Mouse (Mus musculus) gastrocnemius, postnatal 36 days (tissue): Measurements from ENCODE around the gene Josd1. TPM values are rescaled to one million over a fixed set of nuclear protein-coding genes. Genes with fewer than 3 reads are reported as not detected.
"Not testable (repeated sequence)": the region's sequence is repeated elsewhere in the genome, so short reads cannot be mapped to it uniquely, and the experiment has no call there.

Experiments
- DNase-seq, 2 experiments: peaks; one replicate each; pipeline ENCODE4 v3.0.0; 2022
- intact Hi-C: fragments of 180-260 bp; cut with DNase I; formaldehyde crosslinking; loops from one replicate; pipeline ENCODE4 v1.15.1; 2025
- total RNA-seq, 2 experiments: library from RNA; stranded (reverse); gene quantifications; 2 replicates each; pipeline ENCODE4 v1.2.3; 2021

Gene Josd1
- total RNA-seq, 2 experiments from 2014 or later = 12.1 to 13.3 TPM

- intact Hi-C loops = no loop called here
- DNase-seq = no peak
Observed at GRCm38 (mm10) chr15:79694512-79694911, 6.8 kb upstream of the Josd1 start.

DNA sequence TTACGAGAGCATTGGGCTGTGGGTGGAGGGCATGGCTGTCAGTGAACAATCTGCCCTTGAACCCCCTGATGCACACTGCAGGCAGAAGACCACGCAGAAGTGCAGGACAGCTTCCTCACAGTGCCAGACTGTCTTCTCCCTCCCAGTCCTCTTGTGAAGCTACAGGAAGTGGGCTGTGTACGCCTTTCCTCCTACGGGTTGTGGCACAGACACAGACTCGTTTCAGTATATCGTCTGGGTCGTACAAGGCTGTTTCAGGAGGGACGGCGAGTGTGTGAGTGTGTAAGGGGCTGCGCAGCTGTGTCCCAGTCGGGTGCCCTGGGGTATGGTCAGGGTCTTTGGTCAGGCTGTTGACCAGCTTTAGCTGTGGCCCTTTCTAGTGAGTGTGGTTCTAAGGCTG lies 6.0 kb upstream of the Josd1 start:
- DNase-seq = no peak
- intact Hi-C loops = no loop called here

GRCm38 (mm10) chr15:79692334-79692733 lies 4.6 kb upstream of the Josd1 start:
- DNase-seq = no peak
- intact Hi-C loops = no loop called here

- DNase-seq = peak; percentile 20 to 54
- intact Hi-C loops = no loop called here
Observed at GRCm38 (mm10) chr15:79691023-79691508, 3.3 kb upstream of the Josd1 start.

DNA sequence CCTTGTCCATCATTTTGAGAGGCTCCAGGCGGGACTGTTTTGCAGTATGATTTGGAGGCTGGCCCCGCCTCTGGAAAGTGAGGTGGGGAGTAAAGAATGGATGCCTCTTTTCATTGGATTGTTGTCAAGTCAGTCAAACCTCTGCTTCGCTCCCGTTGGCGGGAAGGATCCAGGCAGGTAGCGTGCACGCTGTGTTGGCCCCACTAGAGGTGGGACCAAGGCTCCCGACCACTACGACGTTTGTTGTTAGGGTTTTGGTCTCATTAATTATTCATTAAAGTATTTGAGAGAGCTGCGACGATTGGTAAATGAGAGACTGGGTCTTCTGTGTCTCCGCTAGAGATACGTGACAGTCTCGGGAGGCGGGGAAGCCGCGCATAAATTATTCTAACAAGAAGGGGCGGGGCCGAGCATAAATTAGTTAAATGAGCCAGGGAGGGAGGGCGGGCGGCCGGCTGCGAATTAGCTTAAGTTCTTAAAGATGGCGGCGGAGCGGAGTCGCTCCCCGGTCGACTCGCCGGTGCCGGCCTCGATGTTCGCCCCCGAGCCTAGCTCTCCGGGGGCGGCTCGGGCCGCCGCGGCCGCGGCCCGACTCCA lies 2.8 kb upstream of the Josd1 start, which contains the start of gene Gtpbp1:
TSS of gene Gtpbp1 (plus strand) at position 420 of the 597 bp plus-strand sequence.
- DNase-seq = peak; percentile 87 to 95
- intact Hi-C loops = no loop called here

GRCm38 (mm10) chr15:79689662-79690425 lies 2.1 kb upstream of the Josd1 start:
- intact Hi-C loops = no loop called here
- DNase-seq = no peak

- DNase-seq = no peak
- intact Hi-C loops = no loop called here
Observed at GRCm38 (mm10) chr15:79688268-79688956, 693 bp upstream of the Josd1 start.

GRCm38 (mm10) chr15:79687175-79687574 lies 544 bp downstream of the Josd1 start:
- DNase-seq = peak in 1 of 2 experiments; percentile 14
- intact Hi-C loops = no loop called here

DNA sequence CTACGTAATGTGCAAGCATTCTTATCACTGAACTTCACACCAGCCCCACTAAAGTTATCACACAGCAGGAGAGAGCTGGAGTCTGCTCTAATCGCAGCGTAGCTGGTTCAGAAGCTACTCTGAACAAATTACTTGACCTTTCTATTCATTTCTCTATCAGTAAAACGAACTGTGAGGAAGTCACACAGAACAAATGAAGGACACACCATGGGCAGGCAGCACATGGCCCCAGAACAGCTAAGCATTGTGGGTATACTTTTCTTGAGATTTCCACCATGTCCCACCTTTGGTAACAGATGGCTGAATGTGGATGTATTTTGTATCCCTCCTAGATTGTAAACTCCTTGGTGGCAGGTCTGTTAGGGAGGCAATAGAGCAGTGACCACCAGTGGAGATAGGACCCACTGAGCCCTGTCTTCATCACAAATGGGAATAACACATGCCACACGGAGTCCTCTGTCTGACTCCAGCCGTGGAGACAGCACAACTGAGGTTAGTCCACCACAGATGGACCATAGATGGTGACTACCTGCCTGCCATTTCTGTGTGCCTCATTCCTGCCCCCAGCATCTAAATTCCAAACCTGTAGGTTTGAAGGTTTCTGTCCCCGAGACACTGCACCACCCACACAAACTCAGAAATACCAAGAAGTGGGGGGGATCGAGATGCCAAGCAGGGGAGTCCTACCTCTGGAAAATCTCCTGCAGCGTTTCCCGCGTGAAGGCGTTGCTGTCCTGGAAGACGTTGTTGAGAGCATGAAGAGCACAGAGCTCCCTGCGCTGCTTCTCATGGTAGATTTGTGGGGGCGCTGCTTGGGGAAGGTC lies 1.5 kb downstream of the Josd1 start:
- DNase-seq = no peak
- intact Hi-C loops = no loop called here

DNA sequence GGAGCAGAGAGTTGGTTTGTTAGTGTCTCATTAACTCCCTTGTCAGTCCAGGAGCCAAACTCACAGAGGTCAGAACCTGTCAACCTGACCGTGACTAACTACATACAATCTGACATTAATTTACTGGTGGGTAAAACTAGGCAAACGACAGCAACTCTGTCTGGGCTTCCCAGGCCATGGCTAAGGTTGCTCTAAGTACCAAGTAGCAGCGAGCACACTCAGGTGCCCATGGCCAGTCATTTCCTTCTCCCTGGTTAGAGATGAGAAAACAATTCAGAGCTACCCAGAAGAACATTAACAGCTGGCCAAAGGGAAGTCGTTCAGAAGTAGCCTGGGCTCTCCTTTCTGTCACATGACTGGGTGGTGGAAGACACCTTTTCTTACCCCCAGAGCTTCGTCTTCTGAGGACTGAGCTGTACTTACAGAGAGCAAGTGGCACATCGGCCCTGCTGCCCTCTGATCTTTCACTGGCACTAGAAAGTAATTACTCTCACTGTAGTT lies 2.5 kb downstream of the Josd1 start:
- no peak for DNase-seq
- intact Hi-C loops = no loop called here

DNA sequence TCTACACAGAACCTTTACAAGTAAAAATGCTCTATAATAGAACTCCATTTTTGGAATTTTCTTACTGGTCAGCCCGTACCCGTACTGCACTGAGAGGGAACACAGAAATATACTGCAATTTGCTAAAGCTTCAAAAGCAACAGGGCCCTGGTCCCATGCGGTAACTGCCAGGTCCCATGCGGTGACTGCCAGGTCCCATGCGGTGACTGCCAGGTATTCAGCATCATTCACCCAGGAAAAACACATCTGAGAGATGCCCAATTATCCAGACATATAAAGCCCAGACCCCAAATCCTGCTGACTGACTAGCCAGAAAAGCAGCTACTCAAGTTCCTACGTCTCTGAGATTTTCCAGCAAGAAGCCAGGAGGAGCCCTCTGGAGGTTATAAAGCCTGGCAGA lies 3.1 kb downstream of the Josd1 start:
- intact Hi-C loops = no loop called here
- DNase-seq = no peak

GRCm38 (mm10) chr15:79683707-79684465 lies 3.8 kb downstream of the Josd1 start:
- intact Hi-C loops = no loop called here
- DNase-seq = no peak

DNA sequence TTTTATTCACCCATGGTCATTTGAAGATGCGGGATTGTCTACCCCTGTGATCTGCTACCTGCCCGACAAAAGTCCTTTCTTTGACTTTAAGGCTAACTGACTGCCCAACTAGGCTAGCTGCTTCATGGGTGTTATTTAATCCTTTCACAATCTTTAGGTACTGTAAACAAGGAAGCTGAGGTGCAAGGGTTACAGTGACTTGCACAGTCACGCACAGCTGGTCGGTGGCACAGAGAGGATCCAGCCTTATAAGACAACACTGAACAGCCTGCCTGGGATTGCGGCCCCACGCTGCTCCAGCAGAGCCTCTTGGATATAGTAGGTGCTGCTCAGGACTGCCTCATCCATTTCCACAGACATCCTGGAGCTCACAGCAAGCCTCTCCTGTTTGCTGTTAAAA lies 4.6 kb downstream of the Josd1 start:
- intact Hi-C loops = no loop called here
- no peak for DNase-seq

GRCm38 (mm10) chr15:79681973-79682372 lies 5.7 kb downstream of the Josd1 start:
- DNase-seq = no peak
- intact Hi-C loops = no loop called here

- no peak for DNase-seq
- intact Hi-C loops = no loop called here
Observed at GRCm38 (mm10) chr15:79677936-79678335, 9.8 kb downstream of the Josd1 start.

GRCm38 (mm10) chr15:79671828-79672348 lies 15.8 kb downstream of the Josd1 start:
- intact Hi-C loops = not testable (repeated sequence)

DNA sequence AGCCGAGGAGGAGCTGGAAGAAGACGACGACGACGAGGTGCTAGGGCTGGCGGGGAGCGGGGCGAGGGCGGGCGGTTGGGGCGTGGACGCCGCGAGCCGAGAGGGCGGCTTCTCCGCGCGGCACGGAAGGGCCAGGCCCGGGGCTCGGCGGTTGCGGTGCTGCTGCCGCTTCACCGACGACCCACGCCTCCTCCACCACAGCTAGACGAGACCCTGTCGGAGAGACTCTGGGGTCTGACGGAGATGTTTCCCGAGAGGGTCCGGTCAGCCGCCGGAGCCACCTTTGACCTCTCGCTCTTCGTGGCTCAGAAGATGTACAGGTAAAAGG lies 16.8 kb downstream of the Josd1 start:
- intact Hi-C loops = no loop called here
- DNase-seq = no peak

More at GRCm38 (mm10) chr15:79671828-79672348, 15.8 kb downstream of the Josd1 start:
- DNase-seq = not testable (repeated sequence)

- intact Hi-C loops = no loop called here
Observed at GRCm38 (mm10) chr15:79670249-79670971, 17.3 kb downstream of the Josd1 start, which contains the start of gene Tomm22. Gene Tomm22 (plus strand): TSS chr15:79670861.

DNA sequence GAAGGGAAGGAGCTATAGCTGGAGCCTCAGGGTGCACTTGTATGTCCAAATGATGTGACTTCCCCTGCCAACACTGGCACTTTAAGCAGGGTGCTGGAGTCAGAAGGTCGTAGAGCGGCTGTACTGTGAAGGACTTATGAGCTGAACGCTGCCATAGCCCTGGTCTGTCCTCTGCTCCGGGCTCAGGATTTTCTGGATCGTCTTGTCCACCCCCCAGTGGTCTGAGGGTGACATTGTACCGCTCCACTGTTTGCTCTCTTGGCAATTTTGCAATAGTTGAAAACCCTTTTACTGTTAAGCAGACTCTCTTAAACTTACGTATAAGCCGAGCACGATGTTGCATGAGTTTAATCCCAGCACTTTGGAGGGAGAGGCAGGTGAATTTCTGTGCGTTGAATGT lies 18.5 kb downstream of the Josd1 start:
- intact Hi-C loops = no loop called here
- no peak for DNase-seq

More at GRCm38 (mm10) chr15:79670249-79670971, 17.3 kb downstream of the Josd1 start, which contains the start of gene Tomm22:
- DNase-seq = peak; percentile 75 to 88
